Mouse (Mus musculus): Measurements from ENCODE around the gene Mrps18a.

Mrps18a gene

GRCm38 (mm10) chr17:46101906-46102305 lies 8.9 kb upstream of the Mrps18a start:
- DNase-seq (ENCODE audit: low spot score), result no peak

- no peak for DNase-seq (ENCODE audit: low spot score)
These were observed 8.1 kb upstream of the Mrps18a start for GRCm38 (mm10) chr17:46102608-46103159.

GRCm38 (mm10) chr17:46104487-46104886 lies 6.3 kb upstream of the Mrps18a start:
- no peak for DNase-seq (ENCODE audit: low spot score)

- no peak for DNase-seq (ENCODE audit: low spot score)
These were observed 2.5 kb upstream of the Mrps18a start for GRCm38 (mm10) chr17:46108286-46108685.

GRCm38 (mm10) chr17:46115489-46115888 lies 4.7 kb downstream of the Mrps18a start:
- no peak for DNase-seq (ENCODE audit: low spot score)

- DNase-seq (ENCODE audit: low spot score), result no peak
These were observed 5.4 kb downstream of the Mrps18a start for GRCm38 (mm10) chr17:46116138-46116537.

- no peak for DNase-seq (ENCODE audit: low spot score)
These were observed 6.1 kb downstream of the Mrps18a start for GRCm38 (mm10) chr17:46116881-46117280.

GRCm38 (mm10) chr17:46117623-46118422 lies 7.0 kb downstream of the Mrps18a start:
- DNase-seq (ENCODE audit: low spot score), result no peak

- DNase-seq (ENCODE audit: low spot score), result no peak
These were observed 7.7 kb downstream of the Mrps18a start for GRCm38 (mm10) chr17:46118423-46118850.

GRCm38 (mm10) chr17:46119641-46120040 lies 8.9 kb downstream of the Mrps18a start:
- DNase-seq (ENCODE audit: low spot score), result no peak

GRCm38 (mm10) chr17:46122791-46123190 lies 12.0 kb downstream of the Mrps18a start:
- DNase-seq (ENCODE audit: low spot score), result no peak

GRCm38 (mm10) chr17:46123285-46123684 lies 12.5 kb downstream of the Mrps18a start:
- no peak for DNase-seq (ENCODE audit: low spot score)

GRCm38 (mm10) chr17:46123953-46124700 lies 13.3 kb downstream of the Mrps18a start:
- no peak for DNase-seq (ENCODE audit: low spot score)

- no peak for DNase-seq (ENCODE audit: low spot score)
These were observed 15.8 kb downstream of the Mrps18a start for GRCm38 (mm10) chr17:46126608-46127007.

- DNase-seq (ENCODE audit: low spot score), result no peak
These were observed 17.2 kb downstream of the Mrps18a start for GRCm38 (mm10) chr17:46127814-46128493.

- DNase-seq (ENCODE audit: low spot score), result no peak
These were observed 19.1 kb downstream of the Mrps18a start for GRCm38 (mm10) chr17:46129741-46130498.

GRCm38 (mm10) chr17:46132058-46132718 lies 21.4 kb downstream of the Mrps18a start:
- peak; percentile 73 for DNase-seq (ENCODE audit: low spot score)

GRCm38 (mm10) chr17:46132862-46133261 lies 22.1 kb downstream of the Mrps18a start:
- no peak for DNase-seq (ENCODE audit: low spot score)

- no peak for DNase-seq (ENCODE audit: low spot score)
These were observed 27.9 kb downstream of the Mrps18a start for GRCm38 (mm10) chr17:46138563-46139236.

GRCm38 (mm10) chr17:46139872-46140271 lies 29.1 kb downstream of the Mrps18a start:
- DNase-seq (ENCODE audit: low spot score), result no peak

Measured in layer of hippocampus, adult 11-12 months (tissue).